Mouse (Mus musculus) midbrain, embryonic 15.5 days (tissue): ENCODE measurements around the gene Ulk4. TPM values are rescaled to one million over a fixed set of nuclear protein-coding genes. Genes with fewer than 3 reads are reported as not detected.

Experiments
- ATAC-seq: fragments of 200-750 bp; cut with Nextera tagmentation; replicated peaks from 2 replicates; pipeline ENCODE4 v1.8.0; 2017; ENCODE audit warnings: moderate TSS enrichment
- H3K27ac ChIP-seq: fragments of 300-500 bp; sonication (generic); 2 replicates; pipeline ENCODE4 v1.5.1; 2015; ENCODE audit warnings: mild to moderate bottlenecking, inconsistent platforms
- H3K27me3 ChIP-seq: fragments of 300-500 bp; sonication (generic); replicated peaks from 2 replicates; pipeline ENCODE4 v1.6.1; 2015; ENCODE audit warnings: inconsistent platforms
- H3K36me3 ChIP-seq: fragments of 300-500 bp; sonication (generic); replicated peaks from 2 replicates; pipeline ENCODE4 v1.6.1; 2015; ENCODE audit warnings: inconsistent platforms
- H3K4me1 ChIP-seq: fragments of 300-500 bp; sonication (generic); 2 replicates; pipeline ENCODE4 v1.6.1; 2015; ENCODE audit warnings: inconsistent platforms
- H3K4me2 ChIP-seq: fragments of 300-500 bp; sonication (generic); 2 replicates; pipeline ENCODE4 v1.6.1; 2015; ENCODE audit warnings: inconsistent platforms, mild to moderate bottlenecking, moderate library complexity
- H3K4me3 ChIP-seq: fragments of 300-500 bp; sonication (generic); 2 replicates; pipeline ENCODE4 v1.5.1; 2015; ENCODE audit warnings: mild to moderate bottlenecking, inconsistent platforms
- H3K9ac ChIP-seq: fragments of 300-500 bp; sonication (generic); 2 replicates; pipeline ENCODE4 v1.6.1; 2015; ENCODE audit warnings: mild to moderate bottlenecking, inconsistent platforms
- H3K9me3 ChIP-seq: fragments of 300-500 bp; sonication (generic); 2 replicates; pipeline ENCODE4 v1.6.1; 2016; ENCODE audit warnings: inconsistent platforms
- WGBS: fragments of 180-500 bp; shearing (Covaris S2); methylation state at CpG from one replicate; pipeline ENCODE4 v1.1.7; 2015; ENCODE audit warnings: mixed read lengths; 5-methylcytosine and 5-hydroxymethylcytosine counted together
- polyA plus RNA-seq: library from polyadenylated mRNA; unstranded; fragments of >200 nt; fragmentation: Nextera tagmentation; extraction: Ambion mirVana; gene quantifications from 2 replicates; pipeline ENCODE4 v1.2.1, GENCODE M21; 2015

Ulk4 gene
- polyA plus RNA-seq, 1 experiment from 2014 or later = 92.9 TPM

DNA sequence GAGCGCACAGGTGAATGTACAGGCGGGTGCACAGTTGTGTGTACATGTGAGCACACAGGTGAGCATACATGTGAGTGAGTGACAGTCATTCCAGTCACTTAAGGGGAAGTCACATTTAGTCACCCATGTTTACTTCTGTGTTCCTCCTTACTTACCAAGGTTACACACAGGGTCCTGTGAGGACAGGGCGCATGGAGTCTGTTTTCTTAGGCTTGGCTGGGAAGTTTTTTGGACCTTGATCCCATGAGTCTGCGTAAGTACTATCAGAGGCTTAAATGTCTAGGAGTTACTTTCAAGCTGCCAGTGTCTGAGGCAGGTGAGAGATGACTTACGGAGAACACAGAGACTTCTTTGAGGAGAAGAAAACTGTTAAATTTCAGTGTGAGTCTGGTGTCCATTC is 291.5 kb downstream of the Ulk4 start:
- no peaks in the 10 kb centered on the region for H3K36me3 ChIP-seq
- no peak overlapping the region for H3K4me2 ChIP-seq
- H3K27ac ChIP-seq = no peak overlapping the region
- H3K4me1 ChIP-seq = peaks cover 34% of the 10 kb centered on the region
- H3K9me3 ChIP-seq = no peaks in the 10 kb centered on the region
- WGBS = 97% methylated on average over 5 of the region's 5 CpGs
- H3K9ac ChIP-seq = no peak overlapping the region
- no peaks in the 10 kb centered on the region for H3K27me3 ChIP-seq
- H3K4me3 ChIP-seq = no peak overlapping the region
- no peak for ATAC-seq

DNA sequence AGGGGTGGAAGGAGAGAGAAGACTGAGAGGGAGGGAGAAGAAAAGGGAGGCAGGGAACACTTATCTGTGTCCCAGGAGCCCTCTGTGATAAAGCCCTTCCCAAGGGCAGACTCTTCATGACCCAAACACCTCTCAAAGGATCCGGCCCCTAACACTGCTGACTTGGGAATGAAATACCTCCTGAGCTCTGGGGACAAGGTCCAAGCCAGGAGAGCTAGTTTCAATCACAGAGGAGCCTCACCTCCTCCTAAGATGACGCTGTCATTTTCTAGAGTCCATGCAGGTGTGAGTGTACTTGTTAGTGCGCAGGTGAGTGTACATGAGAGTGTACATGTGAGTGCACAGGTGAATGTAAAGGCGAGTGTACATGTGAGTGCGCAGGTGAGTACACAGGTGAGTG is 292.0 kb downstream of the Ulk4 start:
- Histone ChIP-seq H3K9ac (no peak overlapping the region), H3K27me3 (no peaks in the 10 kb centered on the region), H3K4me1 (peaks cover 34% of the 10 kb centered on the region), H3K4me3 (no peak overlapping the region), H3K27ac (no peak overlapping the region), H3K36me3 (no peaks in the 10 kb centered on the region), H3K9me3 (no peaks in the 10 kb centered on the region), H3K4me2 (no peak overlapping the region)
- ATAC-seq = no peak
- 96% methylated on average over 5 of the region's 5 CpGs for WGBS

DNA sequence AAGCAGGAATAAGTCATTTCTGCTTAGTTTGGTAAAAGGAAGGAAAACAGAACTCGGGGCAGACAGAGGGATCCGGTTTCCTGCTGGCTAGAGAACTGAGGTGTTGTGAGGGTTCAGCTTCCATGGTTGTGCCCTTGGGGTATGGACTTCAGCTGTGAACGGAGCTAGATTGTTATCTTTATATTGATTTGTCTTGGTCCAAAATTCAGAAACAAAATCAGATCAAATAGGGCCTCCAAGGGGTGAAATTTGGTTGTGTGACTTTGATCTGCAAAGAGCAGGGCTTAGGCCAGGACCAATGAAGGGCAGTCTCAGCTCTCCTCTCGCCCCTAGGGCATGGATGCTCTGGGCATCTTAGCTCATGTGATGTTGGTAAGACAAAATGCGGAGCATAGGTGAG is 292.5 kb downstream of the Ulk4 start:
- Histone ChIP-seq H3K9ac (no peak overlapping the region), H3K9me3 (no peaks in the 10 kb centered on the region), H3K36me3 (no peaks in the 10 kb centered on the region), H3K27me3 (no peaks in the 10 kb centered on the region), H3K4me2 (no peak overlapping the region), H3K27ac (no peak overlapping the region), H3K4me1 (peaks cover 32% of the 10 kb centered on the region), H3K4me3 (no peak overlapping the region)
- ATAC-seq = no peak
- 77% methylated on average over 5 of the region's 5 CpGs for WGBS

DNA sequence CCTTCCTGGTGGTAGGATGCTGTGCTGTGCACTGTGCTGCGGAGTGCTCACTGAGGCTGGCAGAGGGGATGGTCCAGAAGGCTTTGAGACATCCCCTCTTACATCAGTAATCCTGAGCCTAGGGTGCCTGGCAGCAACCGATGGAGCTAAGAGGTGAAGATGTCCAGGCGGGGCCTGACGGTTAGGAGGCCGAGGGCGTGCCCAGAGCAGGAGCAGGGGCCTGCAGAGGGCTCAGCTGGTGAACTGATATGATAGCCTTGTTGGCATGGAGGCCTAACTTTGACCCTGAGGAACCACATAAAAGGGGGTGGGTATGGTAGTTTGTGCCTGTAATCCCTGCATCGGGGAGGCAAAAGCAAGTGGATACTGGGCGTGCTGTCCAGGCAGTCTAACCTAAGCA is 293.1 kb downstream of the Ulk4 start:
- WGBS = 88% methylated on average over 8 of the region's 8 CpGs
- no peak overlapping the region for H3K4me2 ChIP-seq
- H3K27ac ChIP-seq = no peak overlapping the region
- no peak overlapping the region for H3K4me3 ChIP-seq
- H3K27me3 ChIP-seq = no peaks in the 10 kb centered on the region
- H3K9ac ChIP-seq = no peak overlapping the region
- no peaks in the 10 kb centered on the region for H3K36me3 ChIP-seq
- no peaks in the 10 kb centered on the region for H3K9me3 ChIP-seq
- no peak for ATAC-seq
- peaks cover 31% of the 10 kb centered on the region for H3K4me1 ChIP-seq

DNA sequence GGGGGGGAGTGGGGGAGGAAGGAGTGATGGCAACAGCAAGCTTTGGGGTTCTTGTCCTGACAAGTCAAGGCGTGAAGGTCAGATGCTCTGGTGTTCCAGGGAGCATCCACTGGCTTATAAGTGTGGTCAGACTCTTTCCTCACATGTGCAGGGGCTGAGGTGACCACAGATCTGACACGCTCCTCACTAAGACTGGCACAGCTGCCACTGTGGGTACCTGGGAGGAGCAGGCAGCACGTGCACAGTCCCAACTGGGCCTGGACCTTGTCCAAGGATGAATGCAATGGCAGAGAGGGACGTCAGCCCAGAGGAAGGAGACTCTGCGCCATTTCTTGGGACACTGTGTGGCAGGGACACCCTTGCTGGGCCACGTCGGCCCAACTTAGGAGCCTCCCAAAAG is 295.2 kb downstream of the Ulk4 start:
- Histone ChIP-seq H3K27me3 (no peaks in the 10 kb centered on the region), H3K27ac (no peak overlapping the region), H3K4me2 (no peak overlapping the region), H3K36me3 (no peaks in the 10 kb centered on the region), H3K9me3 (no peaks in the 10 kb centered on the region), H3K4me1 (peaks cover 14% of the 10 kb centered on the region), H3K4me3 (no peak overlapping the region), H3K9ac (no peak overlapping the region)
- no peak for ATAC-seq
- WGBS = 70% methylated on average over 7 of the region's 7 CpGs

DNA sequence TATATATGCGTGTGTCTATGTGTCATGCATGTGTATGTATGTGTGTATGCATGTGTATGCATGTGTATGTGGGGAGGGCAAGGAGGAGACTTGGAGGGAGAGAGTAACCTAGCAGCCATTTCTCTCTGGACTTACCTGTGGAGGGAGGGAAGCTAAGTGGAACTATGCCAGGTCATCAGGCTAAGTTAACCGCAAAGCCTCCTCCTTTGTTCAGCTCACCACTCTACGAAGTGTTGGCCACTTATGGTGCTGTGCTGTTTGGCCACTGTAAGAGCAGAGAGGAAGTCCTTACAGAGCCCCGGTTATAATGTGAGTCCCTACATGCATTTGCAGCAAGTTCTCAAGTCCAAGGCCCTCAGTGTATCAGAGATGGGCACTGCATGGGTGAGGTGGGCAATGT is 300.1 kb downstream of the Ulk4 start:
- no peak overlapping the region for H3K27ac ChIP-seq
- WGBS = 89% methylated on average over 4 of the region's 4 CpGs
- H3K9me3 ChIP-seq = no peaks in the 10 kb centered on the region
- no peak overlapping the region for H3K4me2 ChIP-seq
- peaks cover 22% of the 10 kb centered on the region for H3K4me1 ChIP-seq
- no peaks in the 10 kb centered on the region for H3K36me3 ChIP-seq
- H3K4me3 ChIP-seq = no peak overlapping the region
- no peak overlapping the region for H3K9ac ChIP-seq
- no peak for ATAC-seq
- H3K27me3 ChIP-seq = no peaks in the 10 kb centered on the region

DNA sequence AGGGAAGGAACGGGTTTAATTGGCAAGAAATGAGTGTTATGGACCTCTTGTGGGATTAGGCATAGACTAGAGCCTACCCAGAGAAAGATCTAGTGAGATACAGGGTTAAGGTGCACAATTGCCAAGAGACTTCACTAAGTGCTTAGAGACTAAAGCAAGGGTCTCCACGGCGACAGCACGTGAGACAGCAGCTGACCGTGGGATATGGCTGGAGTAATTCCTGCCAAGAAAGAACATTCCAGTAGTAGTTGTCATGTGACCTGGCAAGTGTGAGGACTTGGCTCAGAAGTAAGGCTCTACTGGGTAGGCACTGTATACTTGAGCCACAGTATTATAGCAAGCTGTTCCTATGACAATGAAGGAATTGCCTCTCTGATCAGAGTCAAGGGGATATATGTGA is 300.8 kb downstream of the Ulk4 start:
- Histone ChIP-seq H3K9me3 (no peaks in the 10 kb centered on the region), H3K9ac (no peak overlapping the region), H3K4me3 (no peak overlapping the region), H3K27me3 (no peaks in the 10 kb centered on the region), H3K4me1 (peaks cover 19% of the 10 kb centered on the region), H3K36me3 (no peaks in the 10 kb centered on the region), H3K27ac (no peak overlapping the region), H3K4me2 (no peak overlapping the region)
- 59% methylated on average over 5 of the region's 5 CpGs for WGBS
- ATAC-seq = no peak

DNA sequence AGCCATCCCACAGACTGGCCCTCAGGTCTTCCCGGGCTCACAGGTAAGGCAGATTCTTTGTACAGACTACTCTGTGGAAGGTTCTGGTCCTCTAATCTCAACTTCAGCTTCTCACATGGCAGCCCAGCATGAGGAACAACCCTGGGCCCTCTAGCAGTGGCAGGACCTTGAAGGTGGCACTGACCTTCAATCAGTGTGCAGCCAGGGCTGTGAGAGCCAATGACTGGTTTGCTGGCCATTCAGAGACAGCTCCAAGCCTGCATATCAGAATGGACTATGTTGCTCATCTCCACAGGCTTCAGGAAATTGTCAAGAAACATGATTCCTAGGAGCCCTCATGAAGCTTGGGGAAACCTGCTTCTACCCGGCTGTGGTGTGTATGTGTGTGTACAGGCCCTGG is 302.8 kb downstream of the Ulk4 start:
- 80% methylated on average over 2 of the region's 2 CpGs for WGBS

DNA sequence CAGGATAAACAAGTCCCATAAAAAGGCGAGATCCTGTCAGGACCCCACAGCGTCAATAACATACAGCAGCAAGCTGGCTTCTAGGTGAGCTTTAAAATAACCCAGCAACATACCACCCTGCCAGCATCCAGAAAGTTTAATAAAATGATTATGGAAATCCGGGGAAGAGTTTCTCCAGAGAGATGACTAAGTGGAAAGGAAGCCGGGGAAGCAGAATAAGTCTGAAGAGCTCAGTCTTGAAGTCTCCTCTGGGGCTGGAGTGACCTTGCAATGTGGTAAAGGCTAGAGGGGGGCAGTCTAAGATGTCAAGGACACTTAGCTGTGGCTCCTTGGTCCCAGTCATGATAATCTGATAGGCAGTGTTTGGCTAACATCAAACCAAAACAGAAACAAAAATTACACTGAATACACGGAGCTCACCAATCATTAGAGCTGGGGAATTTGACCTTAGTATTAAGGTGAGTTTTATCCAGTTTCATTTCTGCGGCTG is 303.9 kb downstream of the Ulk4 start:
- WGBS = 83% methylated on average over 6 of the region's 6 CpGs
- H3K9ac ChIP-seq = no peak overlapping the region
- H3K4me2 ChIP-seq = no peak overlapping the region
- H3K4me1 ChIP-seq = peaks cover 7% of the 10 kb centered on the region; the same call in 1 of the 2 replicates
- H3K36me3 ChIP-seq = peaks cover 15% of the 10 kb centered on the region
- no peak for ATAC-seq
- H3K9me3 ChIP-seq = no peaks in the 10 kb centered on the region
- H3K27ac ChIP-seq = no peak overlapping the region
- no peak overlapping the region for H3K4me3 ChIP-seq
- no peaks in the 10 kb centered on the region for H3K27me3 ChIP-seq

More for the DNA sequence above, 302.8 kb downstream of the Ulk4 start:
- Histone ChIP-seq H3K27ac (no peak overlapping the region; the same call in 1 of the 2 replicates), H3K9ac (no peak overlapping the region), H3K4me1 (peaks cover 7% of the 10 kb centered on the region; the same call in 1 of the 2 replicates), H3K4me2 (no peak overlapping the region), H3K27me3 (no peaks in the 10 kb centered on the region), H3K4me3 (no peak overlapping the region), H3K9me3 (no peaks in the 10 kb centered on the region), H3K36me3 (peaks cover 4% of the 10 kb centered on the region)
- ATAC-seq = no peak

DNA sequence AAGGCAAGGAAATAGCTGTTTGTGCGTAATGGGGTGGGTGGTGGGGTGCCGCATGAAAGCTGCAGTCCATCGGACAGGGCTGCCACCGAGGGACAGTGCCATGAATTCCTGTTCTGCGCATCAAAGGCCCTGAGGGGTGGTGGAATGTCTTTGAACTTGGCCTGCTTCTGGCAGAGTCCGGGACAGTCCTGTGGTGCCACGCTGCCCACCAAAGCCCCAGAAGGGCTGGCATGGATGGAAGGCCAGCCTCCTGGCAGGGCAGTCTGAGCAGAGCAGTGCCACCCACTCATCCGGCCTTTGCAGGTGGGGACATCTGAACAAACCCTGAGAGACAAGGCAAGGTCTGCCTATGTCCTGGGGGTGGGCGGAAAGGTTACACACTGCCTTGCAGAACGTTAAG is 312.0 kb downstream of the Ulk4 start:
- ATAC-seq = no peak
- Histone ChIP-seq H3K36me3 (peaks cover 32% of the 10 kb centered on the region), H3K9ac (no peak overlapping the region), H3K9me3 (no peaks in the 10 kb centered on the region), H3K27ac (no peak overlapping the region), H3K4me2 (no peak overlapping the region), H3K4me1 (peaks cover 14% of the 10 kb centered on the region), H3K4me3 (no peak overlapping the region), H3K27me3 (no peaks in the 10 kb centered on the region)
- 81% methylated on average over 10 of the region's 10 CpGs for WGBS

DNA sequence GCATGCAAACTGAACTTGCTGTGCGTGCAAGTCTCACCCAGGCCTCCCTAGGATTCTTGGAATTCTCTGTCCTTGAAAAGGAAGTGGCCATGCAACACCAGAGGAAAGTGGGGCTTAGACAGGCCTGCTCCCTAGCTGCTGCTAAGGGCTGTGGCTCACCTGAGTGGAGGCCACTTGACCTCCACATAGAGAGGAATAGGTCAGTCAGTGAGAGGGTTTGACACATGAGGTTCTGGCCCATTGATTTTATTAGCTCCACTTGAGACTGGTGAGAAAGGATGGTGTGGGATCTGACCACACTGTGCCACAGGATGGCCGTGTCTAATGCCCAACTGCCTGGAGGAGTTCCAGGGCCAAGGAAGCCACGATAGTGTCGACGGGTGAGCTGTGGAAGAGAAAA is 312.8 kb downstream of the Ulk4 start:
- no peaks in the 10 kb centered on the region for H3K27me3 ChIP-seq
- H3K4me3 ChIP-seq = no peak overlapping the region
- no peak overlapping the region for H3K9ac ChIP-seq
- H3K4me1 ChIP-seq = peaks cover 14% of the 10 kb centered on the region
- no peak overlapping the region for H3K4me2 ChIP-seq
- ATAC-seq = no peak
- no peaks in the 10 kb centered on the region for H3K9me3 ChIP-seq
- H3K27ac ChIP-seq = no peak overlapping the region
- WGBS = 86% methylated on average over 5 of the region's 5 CpGs
- peaks cover 37% of the 10 kb centered on the region for H3K36me3 ChIP-seq

DNA sequence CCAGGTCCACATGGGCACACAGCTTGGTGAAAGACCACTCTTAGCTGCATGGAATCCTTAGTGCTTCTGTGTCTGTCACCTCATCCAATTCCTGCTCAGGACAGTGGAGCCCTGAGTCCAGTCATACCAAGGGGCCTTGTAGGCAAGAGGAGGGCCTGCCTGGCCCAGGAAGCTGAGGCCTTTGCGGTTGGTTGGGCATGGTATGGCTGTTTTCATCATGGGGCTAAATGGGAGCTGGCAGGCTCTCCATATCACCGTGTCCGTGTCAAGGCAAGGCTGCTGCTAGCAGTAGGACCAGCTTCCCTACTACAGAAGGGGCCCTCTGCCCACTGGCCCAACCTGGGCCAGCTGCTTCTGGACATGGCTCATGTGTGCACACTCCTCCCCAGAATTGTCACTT is 313.3 kb downstream of the Ulk4 start:
- no peak overlapping the region for H3K9ac ChIP-seq
- H3K27me3 ChIP-seq = no peaks in the 10 kb centered on the region
- WGBS = 89% methylated on average over 3 of the region's 3 CpGs
- H3K4me2 ChIP-seq = no peak overlapping the region
- H3K27ac ChIP-seq = no peak overlapping the region
- no peak overlapping the region for H3K4me3 ChIP-seq
- ATAC-seq = no peak
- H3K36me3 ChIP-seq = peaks cover 36% of the 10 kb centered on the region
- H3K9me3 ChIP-seq = no peaks in the 10 kb centered on the region
- peaks cover 14% of the 10 kb centered on the region for H3K4me1 ChIP-seq

DNA sequence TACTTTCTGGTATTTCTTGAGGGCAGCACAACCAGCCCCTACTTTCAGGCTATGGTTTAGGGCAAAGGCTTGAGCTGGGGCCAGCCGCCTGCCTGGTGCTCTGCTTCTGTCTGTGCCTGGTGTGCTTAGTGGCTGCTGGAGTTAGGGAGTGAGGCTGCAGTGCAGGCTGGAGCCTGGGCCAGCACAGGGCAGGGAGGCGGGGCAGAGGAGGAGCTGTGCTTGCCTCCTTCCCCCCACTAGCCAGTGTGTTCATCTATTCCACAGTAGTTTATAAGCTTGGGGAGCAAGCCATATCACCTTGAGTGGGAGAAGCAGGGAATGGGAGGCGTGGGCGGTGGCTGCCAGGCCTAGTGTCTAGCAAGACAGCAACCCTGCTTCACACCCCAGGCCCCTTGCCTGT is 313.9 kb downstream of the Ulk4 start:
- Histone ChIP-seq H3K4me1 (peaks cover 14% of the 10 kb centered on the region), H3K9me3 (no peaks in the 10 kb centered on the region), H3K9ac (no peak overlapping the region), H3K27me3 (no peaks in the 10 kb centered on the region), H3K4me2 (no peak overlapping the region), H3K36me3 (peaks cover 36% of the 10 kb centered on the region), H3K27ac (no peak overlapping the region; the same call in 1 of the 2 replicates), H3K4me3 (no peak overlapping the region)
- WGBS = 92% methylated on average over 4 of the region's 4 CpGs
- ATAC-seq = no peak
